Mouse (Mus musculus) layer of hippocampus, postnatal 36 days (tissue): ENCODE measurements around the gene Kif26b. TPM values are rescaled to one million over a fixed set of nuclear protein-coding genes. Genes with fewer than 3 reads are reported as not detected.

Experiments used
- DNase-seq, 2 experiments: peaks; one replicate each; pipeline ENCODE4 v3.0.0; 2022
- total RNA-seq, 2 experiments: library from RNA; stranded (reverse); gene quantifications; 2 replicates each; pipeline ENCODE4 v1.2.3; 2021

Kif26b gene
- total RNA-seq, 2 experiments from 2014 or later, result 22.6 to 27.1 TPM

DNA sequence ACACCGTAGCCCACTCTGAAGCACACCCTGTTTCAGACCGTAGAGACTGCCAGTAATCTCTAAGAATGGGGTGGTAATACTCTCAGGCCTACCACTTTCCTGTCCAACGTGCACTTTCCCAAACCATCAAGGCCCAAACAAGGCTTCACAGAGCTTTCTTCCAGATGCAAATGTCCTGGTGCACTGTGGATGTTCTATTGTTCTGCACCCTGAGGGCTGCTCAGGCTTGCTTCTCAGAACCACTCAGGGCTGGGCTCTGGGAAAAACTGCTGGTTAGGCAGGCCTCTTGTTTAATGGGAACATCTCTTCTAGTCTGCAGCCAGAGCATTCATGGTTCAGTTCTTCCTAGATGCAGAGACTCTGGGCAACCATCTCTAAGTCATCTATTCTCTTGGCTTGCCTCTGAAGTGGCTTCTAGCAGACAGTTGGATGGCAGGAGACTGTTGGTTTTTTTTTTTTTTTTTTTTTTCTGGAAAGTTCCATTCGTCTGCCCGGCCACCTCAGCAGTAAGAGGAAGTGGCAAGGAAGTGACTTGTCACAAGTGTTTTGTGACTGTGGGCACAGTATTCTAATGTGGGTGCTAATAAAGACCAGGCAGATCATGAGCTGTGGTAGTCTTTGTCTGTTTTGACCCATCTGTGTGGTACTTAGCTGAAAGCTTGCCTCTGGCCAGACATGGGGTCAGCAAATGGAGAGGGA, 135.5 kb downstream of the Kif26b start:
- no peak for DNase-seq

GRCm38 (mm10) chr1:178666524-178666923, 137.6 kb downstream of the Kif26b start:
- DNase-seq, result no peak

DNA sequence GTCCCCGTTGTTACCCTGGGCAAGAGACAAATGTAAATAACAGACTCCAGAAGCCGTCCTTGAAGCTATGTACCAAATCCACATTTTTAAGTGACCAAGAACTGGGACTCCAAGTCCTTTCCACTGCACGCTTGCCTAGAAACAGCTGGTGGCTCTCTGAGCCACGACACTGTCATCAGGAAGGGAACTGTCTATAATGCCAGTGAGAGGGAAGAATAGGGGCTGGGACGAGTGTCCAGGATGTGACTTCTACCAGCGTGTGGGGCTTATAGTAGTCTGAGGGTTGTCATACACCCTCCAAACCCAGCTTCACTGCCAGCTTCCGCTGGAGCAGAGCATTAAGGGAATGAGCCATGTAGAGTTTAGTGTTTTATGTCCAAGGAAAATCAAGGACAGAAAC, 138.9 kb downstream of the Kif26b start:
- no peak for DNase-seq

GRCm38 (mm10) chr1:178668907-178669306, 140.0 kb downstream of the Kif26b start:
- no peak for DNase-seq

GRCm38 (mm10) chr1:178673051-178673450, 144.1 kb downstream of the Kif26b start:
- no peak for DNase-seq

DNA sequence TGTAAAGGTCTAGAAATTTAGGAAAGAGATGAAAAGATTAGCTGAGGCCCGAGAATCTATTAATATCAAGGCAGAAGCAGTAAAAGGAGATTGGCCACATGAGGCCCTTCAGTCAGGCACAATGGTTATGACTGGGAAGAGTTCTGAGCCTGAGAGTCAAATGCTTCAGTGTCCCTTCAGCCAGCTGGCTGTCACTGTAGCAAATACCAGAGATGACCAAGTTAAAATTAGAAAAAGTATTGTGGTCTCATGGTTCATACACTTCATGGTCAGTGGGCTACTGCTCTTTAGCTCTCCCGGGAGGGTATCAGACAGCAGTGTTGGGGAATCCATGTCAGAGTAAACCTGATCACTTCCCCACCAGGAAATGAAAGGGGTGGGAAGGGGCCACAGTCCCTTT, 144.6 kb downstream of the Kif26b start:
- no peak for DNase-seq

DNA sequence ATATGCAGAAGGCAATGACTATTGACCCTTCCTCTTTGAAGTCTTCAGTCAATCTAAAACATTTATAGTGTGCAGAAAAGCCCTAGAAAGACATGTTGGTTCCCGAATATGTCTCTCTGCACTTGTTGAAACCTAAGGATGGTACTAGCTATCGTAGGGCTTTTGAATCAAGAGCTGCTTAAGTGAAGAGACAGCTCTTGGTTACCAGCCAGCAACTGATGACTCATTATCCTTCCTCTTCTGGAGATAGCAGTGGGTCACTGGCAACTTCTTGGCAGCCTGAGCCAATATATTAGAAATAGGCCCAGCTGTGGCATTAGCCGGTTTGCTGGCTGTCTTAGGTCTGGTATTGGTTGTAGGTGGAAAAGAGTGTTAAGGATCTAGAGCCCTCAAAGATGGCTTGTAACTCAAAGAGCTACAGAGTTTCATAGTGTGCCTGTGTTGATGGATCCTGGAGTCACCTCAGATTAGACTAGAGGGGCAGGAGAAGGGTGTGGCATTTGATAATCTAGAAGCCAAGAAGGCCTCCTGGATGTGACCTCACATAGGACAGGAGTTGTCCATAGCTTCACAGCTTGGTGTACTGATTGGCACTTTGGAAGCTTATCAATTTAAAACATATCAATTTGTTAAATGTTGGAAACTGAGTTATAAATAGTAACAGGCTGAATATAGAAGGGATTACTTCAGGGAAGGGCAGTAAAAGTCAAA, 146.8 kb downstream of the Kif26b start:
- no peak for DNase-seq

DNA sequence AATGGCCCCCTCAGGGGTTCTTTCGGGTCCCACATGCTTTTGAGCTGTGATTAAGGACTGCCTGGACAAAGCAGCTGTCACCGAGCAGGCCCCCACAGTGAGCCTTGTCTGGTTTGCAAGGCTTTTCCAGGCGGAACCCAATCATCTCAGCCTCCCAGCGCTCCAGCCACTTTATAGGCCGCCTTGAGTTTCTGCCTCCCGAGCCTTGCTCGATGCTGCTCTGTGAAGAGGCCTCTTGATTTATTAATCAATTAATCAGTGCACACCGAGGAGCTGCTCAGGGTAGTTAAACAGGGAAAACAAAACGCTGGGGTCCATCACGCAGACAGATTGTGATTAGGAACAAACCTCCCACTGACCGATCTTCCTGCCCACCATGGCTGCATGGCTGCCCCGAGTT, 148.2 kb downstream of the Kif26b start:
- no peak for DNase-seq

- no peak for DNase-seq
Observed at GRCm38 (mm10) chr1:178677630-178678221, 148.8 kb downstream of the Kif26b start.

GRCm38 (mm10) chr1:178683631-178684030, 154.7 kb downstream of the Kif26b start:
- peak; percentile 14 to 35 for DNase-seq

DNA sequence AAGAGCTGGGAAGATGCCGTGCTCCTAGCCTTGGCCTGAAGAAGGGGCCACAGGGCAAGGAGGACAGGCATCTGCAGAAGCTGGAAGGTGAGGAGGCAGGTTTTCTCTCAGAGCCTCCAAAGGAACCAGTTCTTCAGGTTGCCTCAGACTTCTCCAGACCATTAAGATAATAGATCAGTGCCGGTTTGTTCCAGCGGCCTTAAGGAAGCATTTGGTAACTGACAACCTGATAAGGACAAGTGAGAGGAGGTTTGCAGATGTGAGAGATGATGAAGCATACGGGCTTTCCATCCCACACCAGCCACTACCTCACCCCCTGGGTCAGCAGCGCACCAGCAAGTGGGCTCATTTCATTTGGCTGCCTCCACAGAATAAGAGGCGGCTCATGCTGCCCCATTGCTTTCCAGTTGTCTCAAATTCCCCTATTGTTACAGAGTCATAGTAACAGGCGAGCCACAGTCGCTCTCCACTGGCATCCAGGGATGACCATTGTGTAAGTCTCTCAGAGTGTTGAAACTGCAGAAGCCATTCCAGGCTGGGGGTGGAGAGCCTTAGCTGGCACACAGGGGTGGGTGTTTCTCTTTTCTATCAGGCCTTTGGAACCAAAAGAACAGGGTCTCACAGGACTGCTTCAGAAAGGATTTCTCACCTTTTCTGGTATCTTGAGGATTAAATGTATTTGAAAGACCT, 156.2 kb downstream of the Kif26b start:
- DNase-seq, result no peak

- DNase-seq, result no peak
Observed at GRCm38 (mm10) chr1:178686881-178687280, 158.0 kb downstream of the Kif26b start.

DNA sequence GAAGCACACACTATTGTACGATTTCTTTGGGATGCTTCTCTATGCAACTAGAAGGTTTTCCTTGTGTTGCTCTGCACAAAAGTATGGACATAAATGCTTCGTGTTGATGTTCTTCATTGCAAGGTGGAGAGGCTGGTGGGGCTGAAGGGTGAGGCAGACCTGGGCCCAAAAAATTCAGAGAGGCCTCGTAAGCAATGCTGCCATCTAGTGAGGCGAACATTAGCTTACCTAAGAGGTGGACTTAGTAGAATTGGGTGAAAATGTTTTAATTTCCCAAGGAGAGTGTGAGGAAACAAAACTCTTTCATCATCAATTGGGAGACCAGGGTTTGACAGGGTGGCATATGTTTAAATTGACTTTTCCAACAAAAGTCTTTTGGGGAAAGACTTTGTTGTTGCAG, 160.6 kb downstream of the Kif26b start:
- DNase-seq, result no peak

- no peak for DNase-seq
Observed at GRCm38 (mm10) chr1:178691679-178692078, 162.8 kb downstream of the Kif26b start.

GRCm38 (mm10) chr1:178700102-178700501, 171.2 kb downstream of the Kif26b start:
- DNase-seq, result no peak

GRCm38 (mm10) chr1:178703496-178703895, 174.6 kb downstream of the Kif26b start:
- no peak for DNase-seq

- DNase-seq, result no peak
Observed at GRCm38 (mm10) chr1:178707925-178708351, 179.0 kb downstream of the Kif26b start.

DNA sequence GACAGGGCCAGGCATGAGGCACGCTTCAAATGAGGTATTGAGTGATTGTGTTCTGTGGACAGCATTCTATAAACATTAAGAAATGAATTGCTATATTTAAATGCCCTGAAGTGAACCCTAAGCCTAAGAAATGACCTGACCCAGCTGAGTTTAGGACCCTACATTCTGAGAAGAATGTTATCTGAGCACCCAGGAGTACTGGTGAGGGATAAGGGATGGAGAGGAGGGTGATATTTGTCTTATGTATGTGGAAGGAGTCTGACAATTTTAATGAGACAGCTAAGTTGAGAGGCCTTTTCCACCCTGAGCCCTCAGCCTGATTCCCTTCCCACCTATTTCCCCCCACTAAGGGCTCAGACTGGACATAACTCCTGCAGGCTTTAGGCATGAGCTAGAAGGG, 179.4 kb downstream of the Kif26b start:
- DNase-seq, result no peak

DNA sequence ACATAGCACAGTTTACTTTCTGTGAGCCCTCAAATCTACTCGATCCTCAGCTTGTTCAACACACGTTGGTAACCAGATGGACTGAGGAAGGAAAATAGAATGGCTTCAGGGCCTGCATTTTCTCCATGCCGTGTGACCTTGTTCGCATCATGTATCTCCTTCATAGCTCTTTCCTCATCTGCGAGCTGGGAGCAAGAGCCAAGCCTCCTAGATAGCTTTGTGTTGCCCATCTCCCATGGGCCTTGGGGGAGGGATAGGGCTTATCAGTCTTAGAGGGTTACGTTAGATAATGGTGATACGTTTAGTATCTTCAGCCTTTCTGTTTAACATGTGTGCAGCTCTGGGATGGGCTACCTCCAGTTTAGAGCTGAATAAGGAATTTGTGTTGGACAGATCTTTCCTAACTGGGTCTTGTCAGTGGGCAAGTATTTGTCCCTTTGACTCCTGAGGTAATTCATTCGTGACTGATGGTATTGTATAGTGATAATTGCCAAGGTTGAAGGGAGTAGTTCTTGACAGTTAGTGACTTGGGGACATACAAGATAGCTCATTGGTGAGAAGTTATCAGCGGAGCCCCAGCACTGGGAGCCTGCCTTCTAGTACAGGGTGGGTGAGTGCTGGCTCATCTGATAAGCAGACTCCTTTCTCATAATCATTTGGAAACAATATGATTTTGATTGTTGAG, 183.4 kb downstream of the Kif26b start:
- no peak for DNase-seq

GRCm38 (mm10) chr1:178714209-178714608, 185.3 kb downstream of the Kif26b start:
- no peak for DNase-seq

DNA sequence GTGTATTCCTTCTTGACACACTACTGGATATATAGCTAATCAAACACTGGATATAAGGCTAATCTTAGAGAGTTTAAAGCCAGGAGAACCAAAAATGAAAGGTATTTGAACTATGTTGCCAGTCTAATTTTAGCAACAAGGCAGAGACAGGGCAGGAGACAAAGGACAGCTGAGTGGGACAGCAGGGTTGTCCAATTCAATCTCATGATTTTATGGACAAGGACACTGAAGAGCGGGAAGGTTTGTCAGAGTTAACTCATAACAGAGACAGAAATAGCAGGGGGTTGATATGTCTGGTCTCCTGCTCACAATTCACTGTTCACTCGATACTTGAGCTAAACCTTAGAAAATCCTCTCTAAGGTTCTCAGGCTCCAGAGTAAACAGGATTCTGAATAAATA, 187.5 kb downstream of the Kif26b start:
- DNase-seq, result no peak

DNA sequence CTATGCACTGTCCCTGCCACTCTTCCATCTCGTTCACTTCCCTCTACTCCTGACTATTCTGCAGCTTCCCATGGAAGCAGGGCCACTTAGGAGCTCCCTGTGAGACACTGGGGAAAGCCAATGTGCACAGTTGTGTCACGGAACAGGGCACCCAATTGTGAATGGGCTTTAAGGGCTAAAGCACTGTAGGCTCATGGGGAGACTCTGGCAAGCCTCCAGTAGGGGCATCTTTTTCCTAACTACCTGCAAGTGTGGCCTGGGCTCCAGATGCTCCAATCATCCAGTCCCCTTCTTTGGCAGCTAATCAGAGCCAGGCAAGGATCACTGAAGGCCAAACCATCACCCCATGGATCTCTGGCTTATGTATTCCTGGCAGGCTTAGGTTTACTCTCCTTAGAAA, 191.9 kb downstream of the Kif26b start:
- DNase-seq, result no peak

DNA sequence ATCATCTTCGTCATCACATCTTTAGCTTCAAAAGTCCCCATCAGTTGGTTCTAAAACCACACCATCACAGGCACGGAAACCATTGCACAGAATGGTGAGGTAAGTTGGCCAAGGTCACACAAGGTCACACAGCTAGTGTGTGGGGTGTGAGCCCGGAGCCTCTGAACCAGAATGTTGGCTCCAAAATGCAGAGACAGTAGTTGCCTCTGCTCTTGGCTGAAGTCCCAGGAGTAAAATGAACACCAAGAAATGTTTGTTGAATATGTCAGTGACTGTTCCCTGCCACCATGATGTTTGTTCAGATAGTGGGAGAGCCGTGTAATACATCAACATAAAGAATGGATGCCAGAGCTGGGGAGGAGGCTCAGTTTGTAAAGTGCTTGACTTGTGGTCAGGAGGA, 193.9 kb downstream of the Kif26b start:
- no peak for DNase-seq
